Mouse (Mus musculus) forebrain, embryonic 13.5 days (tissue): ENCODE measurements around the gene Trp53rkb. TPM values are rescaled to one million over a fixed set of nuclear protein-coding genes. Genes with fewer than 3 reads are reported as not detected.
"Not testable (repeated sequence)": the region's sequence is repeated elsewhere in the genome, so short reads cannot be mapped to it uniquely, and the experiment has no call there.

Source experiments
- ATAC-seq: fragments of 200-750 bp; cut with Nextera tagmentation; 2 replicates; pipeline ENCODE4 v1.8.0; 2017
- H3K27ac ChIP-seq: fragments of 300-500 bp; sonication (generic); 2 replicates; pipeline ENCODE4 v1.5.1; 2015; ENCODE audit warnings: inconsistent platforms, mild to moderate bottlenecking, moderate library complexity
- H3K27me3 ChIP-seq: fragments of 300-500 bp; sonication (generic); 2 replicates; pipeline ENCODE4 v1.6.1; 2015; ENCODE audit warnings: mild to moderate bottlenecking, inconsistent platforms
- H3K36me3 ChIP-seq: fragments of 300-500 bp; sonication (generic); 2 replicates; pipeline ENCODE4 v1.6.1; 2015; ENCODE audit warnings: mild to moderate bottlenecking, inconsistent platforms; ENCODE audit not compliant: poor library complexity, severe bottlenecking
- H3K4me1 ChIP-seq: fragments of 300-500 bp; sonication (generic); 2 replicates; pipeline ENCODE4 v1.6.1; 2015; ENCODE audit warnings: inconsistent platforms
- H3K4me2 ChIP-seq: fragments of 300-500 bp; sonication (generic); 2 replicates; pipeline ENCODE4 v1.6.1; 2015; ENCODE audit warnings: inconsistent platforms, mild to moderate bottlenecking, moderate library complexity
- H3K4me3 ChIP-seq: fragments of 300-500 bp; sonication (generic); 2 replicates; pipeline ENCODE4 v1.5.1; 2015; ENCODE audit warnings: mild to moderate bottlenecking, inconsistent platforms
- H3K9ac ChIP-seq: fragments of 300-500 bp; sonication (generic); 2 replicates; pipeline ENCODE4 v1.6.1; 2015; ENCODE audit warnings: mild to moderate bottlenecking, inconsistent platforms
- H3K9me3 ChIP-seq: fragments of 300-500 bp; sonication (generic); replicated peaks from 2 replicates; pipeline ENCODE4 v1.6.1; 2016; ENCODE audit warnings: inconsistent platforms
- whole genome bisulfite sequencing: fragments of 180-500 bp; shearing (Covaris S2); methylation state at CpG from one replicate; pipeline ENCODE4 v1.1.7; 2015; 5-methylcytosine and 5-hydroxymethylcytosine counted together
- polyA plus RNA-seq: library from polyadenylated mRNA; unstranded; fragments of >200 nt; fragmentation: Nextera tagmentation; extraction: Ambion mirVana; gene quantifications from 2 replicates; pipeline ENCODE4 v1.2.1, GENCODE M21; 2015

The Trp53rkb gene
- polyA plus RNA-seq, 1 experiment from 2014 or later, result 6.7 TPM

DNA sequence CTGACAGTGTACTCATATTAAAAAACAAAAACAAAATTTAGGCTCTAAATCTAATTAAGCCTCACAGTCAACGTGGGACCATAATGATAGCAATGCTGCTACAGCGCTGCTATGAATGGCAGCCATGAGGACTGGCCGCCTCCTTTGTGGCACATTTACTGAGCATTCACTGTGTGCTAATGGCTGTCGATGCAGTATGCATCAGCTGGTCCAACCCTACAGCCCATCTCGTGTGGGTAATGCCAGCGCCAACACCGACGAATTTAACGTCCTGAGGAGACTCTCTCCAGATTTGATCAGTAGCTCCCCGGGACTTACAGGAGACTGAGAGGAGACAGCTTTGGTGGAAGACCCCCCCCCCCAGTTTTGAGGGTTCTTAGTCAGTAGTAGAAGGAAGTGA is 18.1 kb upstream of the Trp53rkb start:
- Histone ChIP-seq H3K9me3 (no peaks in the 10 kb centered on the region), H3K9ac (no peak overlapping the region), H3K36me3 (no peaks in the 10 kb centered on the region), H3K27me3 (no peaks in the 10 kb centered on the region), H3K4me1 (no peaks in the 10 kb centered on the region), H3K4me3 (no peak overlapping the region), H3K4me2 (no peak overlapping the region), H3K27ac (no peak overlapping the region)
- WGBS, result 91% methylated on average over 10 of the region's 10 CpGs
- ATAC-seq, result no peak

GRCm38 (mm10) chr2:166775357-166775893 is 16.9 kb upstream of the Trp53rkb start:
- ATAC-seq, result no peak
- Histone ChIP-seq H3K4me1 (no peaks in the 10 kb centered on the region), H3K27me3 (no peaks in the 10 kb centered on the region), H3K9me3 (no peaks in the 10 kb centered on the region), H3K4me2 (no peak overlapping the region), H3K4me3 (no peak overlapping the region), H3K27ac (no peak overlapping the region), H3K9ac (no peak overlapping the region), H3K36me3 (no peaks in the 10 kb centered on the region)
- 66% methylated on average over 11 of the region's 11 CpGs for WGBS

GRCm38 (mm10) chr2:166776272-166776671 is 16.1 kb upstream of the Trp53rkb start:
- Histone ChIP-seq H3K4me3 (no peak overlapping the region), H3K9ac (no peak overlapping the region), H3K9me3 (no peaks in the 10 kb centered on the region), H3K36me3 (no peaks in the 10 kb centered on the region), H3K27me3 (no peaks in the 10 kb centered on the region), H3K27ac (no peak overlapping the region), H3K4me1 (0 out of 2 replicates have a peak, but pooled peaks cover 2% of the 10 kb centered on the region), H3K4me2 (no peak overlapping the region)
- ATAC-seq, result no peak
- WGBS, result no CpG with 5 or more reads among the region's 2 CpGs

DNA sequence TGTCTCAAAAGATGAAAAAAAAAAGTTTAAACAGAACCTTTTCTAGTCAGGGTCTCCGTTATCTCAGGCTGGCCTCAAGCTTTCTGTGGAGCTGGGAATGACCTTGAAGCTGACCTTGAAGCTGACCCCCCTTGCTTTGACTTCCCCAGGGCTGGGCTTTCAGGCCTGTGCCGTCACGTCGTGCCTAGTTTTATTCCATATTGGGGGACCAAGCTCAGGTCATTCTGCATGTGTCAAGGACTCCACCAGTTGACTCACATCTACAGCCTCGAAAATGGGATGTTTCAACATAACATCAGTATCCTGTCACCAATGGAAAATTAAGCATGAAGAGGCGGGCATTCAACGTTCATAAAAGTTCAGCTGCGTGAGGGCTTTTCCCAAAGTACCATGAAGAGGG is 12.4 kb upstream of the Trp53rkb start:
- 0 out of 2 replicates have a peak, but pooled peaks cover 6% of the 10 kb centered on the region for H3K4me1 ChIP-seq
- H3K9ac ChIP-seq, result no peak overlapping the region
- no peak overlapping the region for H3K27ac ChIP-seq
- H3K4me3 ChIP-seq, result no peak overlapping the region
- no peaks in the 10 kb centered on the region for H3K9me3 ChIP-seq
- H3K27me3 ChIP-seq, result no peaks in the 10 kb centered on the region
- 83% methylated on average over 8 of the region's 8 CpGs for WGBS
- ATAC-seq, result no peak
- H3K36me3 ChIP-seq, result no peaks in the 10 kb centered on the region
- no peak overlapping the region for H3K4me2 ChIP-seq

DNA sequence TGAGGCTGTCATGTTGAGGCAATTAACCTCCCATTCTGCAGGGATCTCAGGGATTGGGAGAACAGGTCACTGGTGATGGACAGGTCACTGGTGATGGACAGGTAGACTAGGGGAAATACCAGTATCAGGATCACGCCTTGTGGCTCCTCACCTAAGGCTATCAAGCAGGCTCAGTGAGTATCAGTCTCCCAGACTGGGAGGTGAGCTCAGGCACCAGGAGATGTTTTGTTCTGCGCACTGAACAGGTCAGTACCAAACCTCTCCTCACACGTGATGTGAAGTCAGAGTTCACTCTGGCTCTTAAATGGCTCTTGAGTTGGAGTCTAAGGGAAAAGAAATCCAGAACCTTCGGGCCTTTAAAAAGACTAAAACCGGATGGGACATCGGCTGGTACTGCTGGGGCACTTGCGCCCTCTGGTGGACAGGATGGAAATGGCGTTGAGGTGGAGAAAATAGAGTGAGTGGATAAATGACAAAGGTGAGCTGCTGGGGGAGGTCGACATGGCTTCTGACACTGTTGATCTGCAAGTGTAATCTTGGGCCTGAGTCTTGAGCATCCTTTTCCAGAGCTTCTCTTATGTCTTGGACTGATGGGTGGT is 11.3 kb upstream of the Trp53rkb start:
- peak; percentile 50; the same call in 1 of the 2 replicates for ATAC-seq
- Histone ChIP-seq H3K4me3 (no peak overlapping the region), H3K9ac (no peak overlapping the region), H3K27ac (no peak overlapping the region), H3K36me3 (no peaks in the 10 kb centered on the region), H3K9me3 (no peaks in the 10 kb centered on the region), H3K27me3 (no peaks in the 10 kb centered on the region), H3K4me2 (no peak overlapping the region), H3K4me1 (peaks cover 13% of the 10 kb centered on the region)
- WGBS, result 15% methylated on average over 9 of the region's 9 CpGs

- Histone ChIP-seq H3K9me3 (no peaks in the 10 kb centered on the region), H3K27ac (no peak overlapping the region), H3K9ac (no peak overlapping the region), H3K27me3 (no peaks in the 10 kb centered on the region), H3K4me3 (no peak overlapping the region), H3K4me2 (no peak overlapping the region), H3K36me3 (no peaks in the 10 kb centered on the region), H3K4me1 (peaks cover 17% of the 10 kb centered on the region)
- WGBS, result 81% methylated on average over 6 of the region's 6 CpGs
- no peak for ATAC-seq
These were observed 8.0 kb upstream of the Trp53rkb start for GRCm38 (mm10) chr2:166784376-166784775.

- 0 out of 2 replicates have a peak overlapping the region, but pooled peaks have one; percentile 22 for H3K27ac ChIP-seq
- H3K9ac ChIP-seq, result peak overlapping the region; percentile 79
- H3K4me1 ChIP-seq, result peaks cover 14% of the 10 kb centered on the region
- H3K4me3 ChIP-seq, result peak overlapping the region; percentile 67
- H3K36me3 ChIP-seq, result no peaks in the 10 kb centered on the region
- under 1% methylated on average over 35 of the region's 35 CpGs for WGBS
- no peaks in the 10 kb centered on the region for H3K9me3 ChIP-seq
- H3K27me3 ChIP-seq, result no peaks in the 10 kb centered on the region
- peak overlapping the region; percentile 85 for H3K4me2 ChIP-seq
- ATAC-seq, result peak; percentile 98
These were observed 5.9 kb upstream of the Trp53rkb start for GRCm38 (mm10) chr2:166786353-166787004.

- H3K9ac ChIP-seq, result no peak overlapping the region
- no peak overlapping the region for H3K4me3 ChIP-seq
- no peaks in the 10 kb centered on the region for H3K27me3 ChIP-seq
- H3K4me2 ChIP-seq, result 0 out of 2 replicates have a peak overlapping the region, but pooled peaks have one; percentile 74
- H3K27ac ChIP-seq, result peak overlapping the region; percentile 78
- 72% methylated on average over 5 of the region's 5 CpGs for WGBS
- no peaks in the 10 kb centered on the region for H3K9me3 ChIP-seq
- H3K36me3 ChIP-seq, result peaks cover 10% of the 10 kb centered on the region
- no peak for ATAC-seq
- peaks cover 27% of the 10 kb centered on the region for H3K4me1 ChIP-seq
These were observed 593 bp upstream of the Trp53rkb start for GRCm38 (mm10) chr2:166791738-166792137.

DNA sequence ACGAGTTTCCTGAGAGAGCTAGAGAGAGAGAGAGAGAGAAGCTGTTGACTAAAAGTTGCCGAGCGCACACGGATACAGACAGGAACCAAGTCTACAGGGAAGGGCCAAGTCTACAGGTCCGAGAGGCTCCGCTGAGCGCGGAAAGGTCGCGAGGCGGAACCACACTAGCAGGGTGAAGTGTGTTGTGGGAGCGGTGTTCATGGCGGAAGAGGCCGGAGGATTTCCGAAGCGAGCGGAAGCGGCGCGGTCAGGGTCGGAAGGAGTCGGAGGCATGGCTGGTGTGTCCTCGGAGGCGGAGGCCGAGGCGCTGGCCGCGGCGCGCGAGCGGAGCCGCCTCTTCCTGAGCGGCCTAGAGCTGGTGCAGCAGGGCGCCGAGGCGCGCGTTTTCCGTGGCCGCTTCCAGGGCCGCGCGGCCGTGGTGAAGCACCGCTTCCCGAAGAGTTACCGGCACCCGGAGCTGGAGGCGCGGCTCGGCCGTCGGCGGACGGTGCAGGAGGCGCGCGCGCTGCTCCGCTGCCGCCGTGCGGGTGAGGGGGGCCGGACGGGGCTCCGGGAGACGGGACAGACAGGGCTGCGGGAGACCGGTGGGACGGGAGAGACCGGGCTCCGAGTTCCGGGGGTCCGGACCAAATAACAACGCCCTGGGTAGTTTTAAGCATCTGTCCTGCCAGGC is 1.3 kb downstream of the Trp53rkb start:
- peak overlapping the region; percentile 74 for H3K4me2 ChIP-seq
- peak; percentile 92 for ATAC-seq
- H3K27ac ChIP-seq, result peak overlapping the region; percentile 38; the same call in 1 of the 2 replicates
- not testable (repeated sequence) for H3K27me3 ChIP-seq, H3K9me3 ChIP-seq
- peak overlapping the region; percentile 86 for H3K9ac ChIP-seq
- H3K36me3 ChIP-seq, result peaks cover 29% of the 10 kb centered on the region
- under 1% methylated on average over 76 of the region's 76 CpGs for WGBS
- peaks cover 23% of the 10 kb centered on the region for H3K4me1 ChIP-seq
- H3K4me3 ChIP-seq, result peak overlapping the region; percentile 69

DNA sequence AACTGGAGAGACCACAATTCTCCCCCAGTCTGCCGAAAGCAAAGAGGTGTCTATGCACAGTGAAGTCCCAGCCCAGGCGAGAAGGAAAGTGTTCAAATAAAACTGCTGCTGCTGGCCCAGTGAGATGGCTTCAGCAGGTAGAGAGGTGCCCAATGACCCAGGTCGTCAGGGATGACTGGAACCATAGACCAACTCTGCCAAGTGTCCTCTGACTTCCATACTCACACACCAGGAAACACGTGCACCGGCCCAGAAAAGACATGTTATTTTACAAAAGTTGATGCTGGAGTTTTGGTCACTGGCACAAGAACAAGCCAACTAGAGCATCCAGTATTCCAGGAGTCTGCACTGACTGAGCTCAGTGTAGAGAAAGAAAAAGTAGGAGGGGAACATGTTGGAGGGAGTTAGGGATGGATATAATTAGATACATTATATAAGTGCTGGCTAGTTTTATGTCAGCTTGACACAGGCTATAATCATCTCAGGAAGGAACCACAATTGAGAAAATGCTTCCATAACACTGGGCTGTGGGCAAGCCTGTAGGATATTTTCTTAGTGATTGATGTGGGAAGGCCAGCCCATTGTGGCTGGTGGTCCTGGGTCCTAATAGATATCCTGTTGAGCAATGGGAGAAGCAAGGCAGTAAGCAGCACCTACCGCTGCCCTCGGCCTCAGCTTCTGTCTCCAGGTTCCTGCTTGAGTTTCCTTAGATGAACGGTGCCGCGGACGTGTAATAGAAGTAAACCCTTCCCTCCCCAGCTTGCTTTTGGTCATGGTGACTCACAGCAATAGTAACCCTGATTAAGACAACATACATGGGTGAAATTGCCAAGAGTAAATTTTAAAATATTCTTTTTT is 7.5 kb downstream of the Trp53rkb start:
- no peaks in the 10 kb centered on the region for H3K4me1 ChIP-seq
- no peak for ATAC-seq
- H3K9me3 ChIP-seq, result no peaks in the 10 kb centered on the region
- H3K27me3 ChIP-seq, result no peaks in the 10 kb centered on the region
- H3K4me3 ChIP-seq, result no peak overlapping the region
- H3K36me3 ChIP-seq, result peaks cover 37% of the 10 kb centered on the region
- H3K9ac ChIP-seq, result no peak overlapping the region
- no peak overlapping the region for H3K4me2 ChIP-seq
- whole genome bisulfite sequencing, result 86% methylated on average over 11 of the region's 11 CpGs
- no peak overlapping the region for H3K27ac ChIP-seq

DNA sequence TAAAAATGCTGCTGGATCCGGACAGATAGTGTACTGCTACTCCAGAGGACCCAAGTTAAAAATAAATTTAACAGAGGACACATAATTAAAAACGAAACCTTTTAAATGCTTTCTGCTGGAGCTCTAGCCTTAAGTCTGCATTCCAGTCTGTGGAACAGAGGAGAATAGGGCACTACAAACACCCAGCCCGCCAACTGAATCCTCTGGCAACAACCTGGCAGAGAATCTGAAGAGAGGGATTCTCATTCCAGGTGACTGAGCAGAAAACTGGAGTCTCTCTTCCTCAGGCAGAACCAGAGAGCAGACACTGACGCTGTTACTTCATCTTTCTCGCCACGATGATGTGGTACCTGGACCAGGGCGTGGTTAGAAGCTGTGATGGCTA is 8.1 kb downstream of the Trp53rkb start:
- no peaks in the 10 kb centered on the region for H3K9me3 ChIP-seq
- H3K9ac ChIP-seq, result no peak overlapping the region
- H3K36me3 ChIP-seq, result peaks cover 37% of the 10 kb centered on the region
- H3K4me2 ChIP-seq, result no peak overlapping the region
- ATAC-seq, result no peak
- no peak overlapping the region for H3K4me3 ChIP-seq
- H3K4me1 ChIP-seq, result no peaks in the 10 kb centered on the region
- no peaks in the 10 kb centered on the region for H3K27me3 ChIP-seq
- no peak overlapping the region for H3K27ac ChIP-seq
- 92% methylated on average over 7 of the region's 7 CpGs for WGBS
